Mouse (Mus musculus) layer of hippocampus, adult 9-11 months (tissue): ENCODE data around the gene Vdac1.

Source experiments
- DNase-seq: peaks from one replicate; pipeline ENCODE4 v3.0.0; 2022

The Vdac1 gene

DNA sequence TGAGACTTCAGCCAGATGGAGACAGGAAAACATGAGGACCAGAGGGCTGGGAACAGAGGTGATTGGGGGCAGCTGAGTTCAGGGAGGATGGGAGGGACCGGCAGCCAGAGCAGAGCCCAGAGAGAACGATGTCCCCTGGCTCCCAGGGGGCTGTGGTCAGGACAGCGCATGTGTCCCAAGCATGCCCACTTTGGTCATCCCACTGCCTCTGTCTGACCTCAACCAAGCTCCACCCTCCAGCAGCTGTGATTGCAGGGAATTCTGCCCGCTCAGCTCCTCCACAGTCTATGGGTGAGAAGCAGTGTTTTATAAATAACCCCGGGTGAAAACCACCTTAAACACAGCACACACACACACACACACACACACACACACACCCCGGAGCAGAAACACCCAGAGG is 68.8 kb downstream of the Vdac1 start:
- DNase-seq = no peak

GRCm38 (mm10) chr11:52431594-52431993 is 70.9 kb downstream of the Vdac1 start:
- DNase-seq = peak; percentile 25

DNA sequence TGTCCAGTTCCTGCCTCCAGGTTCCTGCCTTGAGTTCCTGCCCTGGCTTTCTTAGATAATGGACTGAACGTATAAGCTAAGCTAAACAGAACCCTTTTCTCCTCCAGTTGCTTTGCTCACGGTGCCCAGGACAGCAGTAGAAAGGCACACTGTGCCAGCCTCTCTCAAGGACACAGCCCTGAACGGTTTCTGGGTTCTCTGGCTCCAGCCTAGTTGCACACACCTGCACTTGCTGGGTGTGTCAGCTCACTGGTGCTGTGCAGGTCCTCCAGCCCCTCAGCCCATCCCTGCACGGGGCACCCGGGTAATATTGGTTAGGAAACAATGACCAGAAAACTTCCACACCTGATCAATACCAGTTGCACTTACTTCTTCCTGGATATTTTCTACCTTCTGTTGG is 71.5 kb downstream of the Vdac1 start:
- no peak for DNase-seq

DNA sequence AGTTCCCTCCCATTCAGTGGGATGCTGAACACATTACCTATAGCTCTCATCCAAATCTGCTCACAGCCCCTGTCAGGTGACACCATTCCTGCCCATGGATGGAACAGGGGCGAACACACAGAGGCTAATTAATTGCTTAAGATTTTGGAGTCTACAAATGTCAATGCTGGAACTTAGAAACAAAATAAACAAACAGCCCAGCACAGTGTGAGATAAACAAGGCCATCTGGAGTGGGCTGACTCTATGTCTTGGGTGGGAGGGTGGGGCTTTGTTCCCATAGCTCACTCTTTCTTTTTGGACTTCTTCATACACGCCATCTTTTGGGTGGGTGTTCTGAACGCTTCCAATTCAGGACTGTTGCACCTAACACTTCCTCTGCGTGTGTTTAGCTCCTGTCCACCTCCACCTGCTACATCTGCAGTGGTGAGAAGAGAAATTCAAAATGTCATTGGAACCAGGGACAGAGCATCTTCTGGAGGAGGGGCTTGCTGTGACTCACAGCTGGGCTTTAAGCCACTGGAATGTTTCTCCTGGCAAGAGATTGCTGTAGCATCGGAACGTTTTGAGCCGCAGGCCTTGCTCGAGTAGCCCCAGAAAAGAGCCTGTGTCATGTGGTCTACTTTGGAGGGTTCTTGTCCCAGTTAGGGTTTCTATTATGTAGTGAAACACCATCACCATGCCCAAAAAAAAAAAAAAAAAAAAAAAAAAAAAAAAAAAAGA is 72.6 kb downstream of the Vdac1 start:
- peak; percentile 24 for DNase-seq

DNA sequence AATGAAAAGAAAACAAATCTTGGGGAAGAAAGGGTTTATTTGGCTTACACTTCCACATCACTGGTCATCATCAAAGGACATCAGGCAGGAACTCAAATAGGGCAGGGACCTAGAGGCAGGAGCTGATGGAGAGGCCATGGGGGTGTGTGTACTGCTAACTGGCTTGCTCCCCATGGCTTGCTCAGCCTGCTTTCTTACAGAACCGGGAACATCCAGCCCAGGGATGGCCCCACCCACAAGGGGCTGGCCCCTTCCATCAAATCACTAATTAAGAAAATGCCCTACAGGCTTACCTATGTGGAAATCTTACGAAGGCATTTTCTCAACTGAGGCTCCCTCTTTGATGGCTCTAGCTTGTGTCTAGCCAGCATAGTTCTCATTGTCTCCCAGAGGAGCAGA is 73.1 kb downstream of the Vdac1 start:
- DNase-seq = no peak

- no peak for DNase-seq
Observed at GRCm38 (mm10) chr11:52435466-52435865, 74.8 kb downstream of the Vdac1 start.

GRCm38 (mm10) chr11:52437123-52437522 is 76.5 kb downstream of the Vdac1 start:
- DNase-seq = peak; percentile 86
